Mouse (Mus musculus) kidney, postnatal 4 days (tissue): ENCODE measurements at regions not wholly inside any gene's neighbourhood (a gene's known extent, or its start where the extent isn't known, plus 50 kb on each side); places are given as distances from the start of the nearest gene placed in this dataset.
"Not testable (repeated sequence)": the region's sequence is repeated elsewhere in the genome, so short reads cannot be mapped to it uniquely, and the experiment has no call there.

Source experiments
- DNase-seq, 2 experiments: peaks; one replicate each; pipeline ENCODE4 v3.0.0; 2021; ENCODE audit warnings: mixed read lengths in 2 of 2

- peak; percentile 64 to 75 for DNase-seq
These were observed 52.0 kb upstream of the Ak4 start for GRCm38 (mm10) chr4:101366905-101367679.

- no peak for DNase-seq
These were observed 53.8 kb upstream of the Ak4 start for GRCm38 (mm10) chr4:101365299-101365698.

- DNase-seq = peak in 1 of 2 experiments; percentile 44
These were observed 54.4 kb upstream of the Ak4 start for GRCm38 (mm10) chr4:101364716-101365115.

GRCm38 (mm10) chr4:101363231-101363630 lies 55.8 kb upstream of the Ak4 start:
- not testable (repeated sequence) for DNase-seq

GRCm38 (mm10) chr4:101361779-101362178 lies 57.3 kb upstream of the Ak4 start:
- DNase-seq = no peak

GRCm38 (mm10) chr4:101360296-101360695 lies 58.8 kb upstream of the Ak4 start:
- DNase-seq = no peak

- DNase-seq = no peak
These were observed 60.0 kb upstream of the Ak4 start for GRCm38 (mm10) chr4:101359119-101359518.

GRCm38 (mm10) chr4:101358525-101358924 lies 60.6 kb upstream of the Ak4 start:
- no peak for DNase-seq

GRCm38 (mm10) chr4:101357923-101358322 lies 61.2 kb upstream of the Ak4 start:
- DNase-seq = no peak

- DNase-seq = peak in 1 of 2 experiments; percentile 55
These were observed 61.9 kb upstream of the Ak4 start for GRCm38 (mm10) chr4:101356954-101357891.

GRCm38 (mm10) chr4:101356093-101356953 lies 62.8 kb upstream of the Ak4 start:
- peak; percentile 80 to 87 for DNase-seq

GRCm38 (mm10) chr4:101355431-101356092 lies 63.5 kb upstream of the Ak4 start:
- DNase-seq = peak; percentile 41 to 56

- DNase-seq = peak; percentile 54 to 66
These were observed 64.1 kb upstream of the Ak4 start for GRCm38 (mm10) chr4:101354951-101355350.

- no peak for DNase-seq
These were observed 64.8 kb upstream of the Ak4 start for GRCm38 (mm10) chr4:101354086-101354855.

- DNase-seq = no peak
These were observed 66.9 kb upstream of the Ak4 start for GRCm38 (mm10) chr4:101352178-101352577.

GRCm38 (mm10) chr4:101351716-101352115 lies 67.4 kb upstream of the Ak4 start:
- no peak for DNase-seq

GRCm38 (mm10) chr4:101350656-101351055 lies 68.4 kb upstream of the Ak4 start:
- no peak for DNase-seq

- DNase-seq = no peak
These were observed 68.9 kb upstream of the Ak4 start for GRCm38 (mm10) chr4:101350222-101350621.

- DNase-seq = peak in 1 of 2 experiments; percentile 30
These were observed 69.7 kb upstream of the Ak4 start for GRCm38 (mm10) chr4:101349413-101349812.

GRCm38 (mm10) chr4:101347309-101347708 lies 71.8 kb upstream of the Ak4 start:
- DNase-seq = no peak

GRCm38 (mm10) chr4:101342071-101342762 lies 76.9 kb upstream of the Ak4 start:
- no peak for DNase-seq
